Mouse (Mus musculus) forebrain, postnatal 0 days (tissue): ENCODE measurements at regions not wholly inside any gene's neighbourhood (a gene's known extent, or its start where the extent isn't known, plus 50 kb on each side); places are given as distances from the start of the nearest gene placed in this dataset.
A peak's percentile ranks its signal among the peaks of the same experiment; 100 is the strongest.

Experiments
- ATAC-seq: fragments of 200-750 bp; cut with Nextera tagmentation; 2 replicates; pipeline ENCODE4 v1.8.0; 2017; ENCODE audit warnings: mild to moderate bottlenecking, moderate library complexity
- DNase-seq: peaks from one replicate; pipeline ENCODE4 v3.0.0-alpha.2; 2015
- H3K27ac ChIP-seq: fragments of 300-500 bp; sonication (generic); 2 replicates; pipeline ENCODE4 v1.5.1; 2014; ENCODE audit warnings: low read depth, mild to moderate bottlenecking, antibody characterized with exemption, low read length, moderate library complexity, mixed read lengths
- H3K27me3 ChIP-seq: fragments of 300-500 bp; sonication (generic); 2 replicates; pipeline ENCODE4 v1.6.1; 2014; ENCODE audit warnings: mild to moderate bottlenecking, low read length, mixed read lengths; ENCODE audit not compliant: insufficient read depth
- H3K36me3 ChIP-seq: fragments of 300-500 bp; sonication (generic); 2 replicates; pipeline ENCODE4 v1.6.1; 2014; ENCODE audit warnings: mild to moderate bottlenecking, moderate library complexity; ENCODE audit not compliant: insufficient read depth
- H3K4me1 ChIP-seq: fragments of 300-500 bp; sonication (generic); 2 replicates; pipeline ENCODE4 v1.6.1; 2014; ENCODE audit warnings: antibody characterized with exemption; ENCODE audit not compliant: insufficient read depth
- H3K4me2 ChIP-seq: fragments of 300-500 bp; sonication (generic); 2 replicates; pipeline ENCODE4 v1.6.1; 2014; ENCODE audit warnings: low read depth, mild to moderate bottlenecking, moderate library complexity
- H3K4me3 ChIP-seq: fragments of 300-500 bp; sonication (generic); 2 replicates; pipeline ENCODE4 v1.5.1; 2014; ENCODE audit warnings: low read depth, low read length, mixed read lengths
- H3K9ac ChIP-seq: fragments of 300-500 bp; sonication (generic); 2 replicates; pipeline ENCODE4 v1.6.1; 2014; ENCODE audit warnings: mild to moderate bottlenecking
- H3K9me3 ChIP-seq: fragments of 300-500 bp; sonication (generic); 2 replicates; pipeline ENCODE4 v1.6.1; 2016; ENCODE audit warnings: low read length
- CTCF ChIP-seq: sonication (generic); IDR thresholded peaks from 2 replicates; pipeline ENCODE4 v1.5.1; 2016; ENCODE audit warnings: antibody characterized with exemption, control low read depth, low read depth
- WGBS: fragments of 180-500 bp; shearing (Covaris S2); extraction: QIAGEN DNeasy Blood & Tissue Kit; methylation state at CpG from one replicate; pipeline ENCODE4 v1.1.7; 2014; 5-methylcytosine and 5-hydroxymethylcytosine counted together

- Histone ChIP-seq H3K4me1 (no peaks in the 10 kb centered on the region), H3K9me3 (no peaks in the 10 kb centered on the region), H3K9ac (no peak overlapping the region), H3K36me3 (no peaks in the 10 kb centered on the region), H3K4me2 (no peak overlapping the region), H3K27ac (no peak overlapping the region), H3K4me3 (no peak overlapping the region), H3K27me3 (no peaks in the 10 kb centered on the region)
- TF ChIP-seq CTCF = peak; percentile 78
- DNase-seq (peak; percentile 71), ATAC-seq (0 out of 2 replicates have a peak, but pooled peaks have one; percentile 47)
- 50% methylated on average over 1 of the region's 1 CpGs for WGBS
These were observed 88.1 kb upstream of the Usp51 start for GRCm38 (mm10) chrX:152918212-152918611.

DNA sequence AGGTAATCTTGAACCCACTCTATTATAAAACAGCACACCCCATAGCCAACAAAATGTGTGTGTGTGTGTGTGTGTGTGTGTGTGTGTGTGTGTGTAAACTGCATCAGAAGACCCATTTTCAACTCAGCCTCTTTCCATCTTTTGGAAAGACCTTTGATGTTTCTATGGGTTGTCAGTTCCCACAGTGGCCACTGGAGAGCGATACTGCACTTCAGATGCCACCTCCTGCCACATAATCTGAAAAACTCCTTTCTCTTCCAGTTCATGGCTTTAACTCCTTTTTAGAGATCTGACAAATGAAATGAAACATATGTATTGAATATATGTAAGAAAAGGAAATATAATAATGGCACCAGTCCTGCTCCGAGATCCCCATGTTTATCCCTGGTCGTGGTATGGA lies 79.3 kb upstream of the Usp51 start:
- Histone ChIP-seq H3K27ac (no peak overlapping the region), H3K36me3 (no peaks in the 10 kb centered on the region), H3K4me2 (no peak overlapping the region), H3K9me3 (no peaks in the 10 kb centered on the region), H3K9ac (no peak overlapping the region), H3K4me3 (no peak overlapping the region), H3K4me1 (no peaks in the 10 kb centered on the region), H3K27me3 (no peaks in the 10 kb centered on the region)
- WGBS = 50% methylated on average over 3 of the region's 3 CpGs
- ATAC-seq (peak; percentile 45; the same call in 1 of the 2 replicates), DNase-seq (peak; percentile 52)
- peak; percentile 80 for TF ChIP-seq CTCF

GRCm38 (mm10) chrX:152946201-152946600 lies 60.1 kb upstream of the Usp51 start:
- Histone ChIP-seq H3K9me3 (no peaks in the 10 kb centered on the region), H3K4me2 (no peak overlapping the region), H3K36me3 (no peaks in the 10 kb centered on the region), H3K27me3 (no peaks in the 10 kb centered on the region), H3K27ac (no peak overlapping the region), H3K9ac (no peak overlapping the region), H3K4me1 (no peaks in the 10 kb centered on the region), H3K4me3 (no peak overlapping the region)
- DNase-seq (peak; percentile 35), ATAC-seq (peak; percentile 94)
- no peak for TF ChIP-seq CTCF
- WGBS = 41% methylated on average over 3 of the region's 3 CpGs
